Mouse (Mus musculus) stomach, postnatal 0 days (tissue): Measurements from ENCODE around the gene Tmem182.

ENCODE experiments used
- CTCF ChIP-seq: IDR thresholded peaks from 2 replicates; pipeline ENCODE4 v1.5.1; 2016; ENCODE audit warnings: antibody characterized with exemption, low read depth, mild to moderate bottlenecking, moderate library complexity
- EP300 ChIP-seq: optimal IDR thresholded peaks from 2 replicates; pipeline ENCODE3; 2016; ENCODE audit warnings: antibody characterized with exemption

DNA sequence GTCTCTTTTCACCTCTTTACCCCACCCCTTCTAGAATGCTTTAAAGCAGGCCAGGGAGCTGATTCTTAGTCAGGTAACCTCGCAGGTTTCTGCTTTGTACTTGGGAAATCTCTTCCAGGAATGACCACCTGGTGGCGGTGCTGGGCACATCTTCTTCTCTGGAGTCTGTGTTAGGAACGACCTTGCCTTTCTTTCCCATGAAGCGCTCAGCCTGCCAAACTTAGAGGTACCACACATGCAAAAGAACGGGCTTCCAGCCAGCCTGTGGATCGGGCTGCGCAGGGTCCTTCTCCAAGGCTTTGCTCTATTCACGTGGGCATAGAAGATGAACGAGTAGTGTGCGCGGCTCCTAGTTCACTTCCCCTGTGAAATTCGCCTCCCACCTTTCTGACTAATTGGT, 82.3 kb downstream of the Tmem182 start:
- TF ChIP-seq CTCF, result peak; percentile 76
- no peak for TF ChIP-seq EP300
